Mouse (Mus musculus): Measurements from ENCODE around the gene Ccdc154.

Gene Ccdc154

DNA sequence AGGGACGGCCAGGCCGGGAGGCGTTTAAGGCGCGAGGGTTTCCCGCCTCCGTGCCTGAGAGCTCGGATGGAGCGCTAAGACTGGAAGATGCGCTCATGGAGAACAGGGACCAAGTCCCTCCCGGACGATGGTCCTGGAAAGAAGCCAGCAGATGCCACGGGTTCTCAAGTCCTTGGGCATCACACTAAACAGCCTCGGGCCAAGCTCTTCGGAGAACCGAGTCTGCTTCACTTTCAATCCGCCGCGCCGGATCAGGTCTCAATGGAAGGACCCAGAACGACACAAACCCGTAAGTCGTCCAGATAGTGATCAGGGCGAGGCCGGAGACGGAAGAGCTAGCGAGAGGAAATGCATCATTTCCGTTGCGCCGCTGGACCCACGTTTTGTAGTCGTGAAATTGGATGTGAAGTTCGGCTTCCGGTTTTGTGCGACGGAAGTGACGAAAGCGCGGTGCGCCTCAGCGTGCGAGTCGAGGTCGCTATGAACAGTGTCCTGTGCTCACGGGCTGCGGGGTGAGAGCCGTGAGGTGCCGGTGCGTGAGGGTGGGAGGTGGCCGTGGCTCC lies 21.9 kb downstream of the Ccdc154 start, which contains the start of gene BC003965:
BC003965 (plus strand) TSS at position 426 of the 563 bp plus-strand sequence.
- peak; percentile 98 for DNase-seq (ENCODE audit: low spot score)

DNA sequence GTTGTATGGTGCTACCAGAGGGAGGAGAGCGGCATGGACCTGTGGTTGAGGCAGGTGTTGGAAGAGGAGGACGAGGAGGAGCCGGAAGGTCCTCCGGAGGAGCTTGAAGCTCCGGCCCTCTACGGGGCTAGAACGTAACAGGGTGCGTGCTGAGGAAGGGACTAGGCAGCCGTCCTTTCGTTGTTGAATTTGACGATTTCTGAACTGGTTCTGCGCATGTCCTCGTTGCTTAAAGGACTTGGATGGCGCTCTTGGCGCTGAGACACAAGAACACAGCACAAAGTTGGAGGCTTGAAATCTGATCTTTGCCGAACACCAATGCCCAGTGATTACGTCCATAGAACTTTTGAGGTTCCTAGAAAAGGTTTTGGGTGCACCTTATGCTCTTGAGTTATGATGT lies 22.7 kb downstream of the Ccdc154 start:
- no peak for DNase-seq (ENCODE audit: low spot score)

DNA sequence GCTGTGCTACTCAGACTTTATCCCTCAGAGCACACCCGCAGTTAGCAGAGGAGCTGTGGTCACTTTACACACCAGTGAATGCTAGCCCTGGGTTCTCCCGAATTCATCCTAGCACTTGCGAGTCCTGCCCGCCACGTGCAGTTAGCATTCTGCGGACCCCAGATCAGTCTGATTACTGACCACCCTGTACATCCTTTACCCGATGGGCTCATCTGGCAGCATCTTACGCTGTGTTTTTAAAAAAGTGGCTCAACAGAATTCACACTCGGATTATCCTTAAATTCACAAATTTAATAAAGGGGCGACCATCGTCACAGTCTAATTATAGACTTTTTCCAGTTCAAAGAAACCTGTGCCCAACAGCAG lies 25.5 kb downstream of the Ccdc154 start:
- no peak for DNase-seq (ENCODE audit: low spot score)

DNA sequence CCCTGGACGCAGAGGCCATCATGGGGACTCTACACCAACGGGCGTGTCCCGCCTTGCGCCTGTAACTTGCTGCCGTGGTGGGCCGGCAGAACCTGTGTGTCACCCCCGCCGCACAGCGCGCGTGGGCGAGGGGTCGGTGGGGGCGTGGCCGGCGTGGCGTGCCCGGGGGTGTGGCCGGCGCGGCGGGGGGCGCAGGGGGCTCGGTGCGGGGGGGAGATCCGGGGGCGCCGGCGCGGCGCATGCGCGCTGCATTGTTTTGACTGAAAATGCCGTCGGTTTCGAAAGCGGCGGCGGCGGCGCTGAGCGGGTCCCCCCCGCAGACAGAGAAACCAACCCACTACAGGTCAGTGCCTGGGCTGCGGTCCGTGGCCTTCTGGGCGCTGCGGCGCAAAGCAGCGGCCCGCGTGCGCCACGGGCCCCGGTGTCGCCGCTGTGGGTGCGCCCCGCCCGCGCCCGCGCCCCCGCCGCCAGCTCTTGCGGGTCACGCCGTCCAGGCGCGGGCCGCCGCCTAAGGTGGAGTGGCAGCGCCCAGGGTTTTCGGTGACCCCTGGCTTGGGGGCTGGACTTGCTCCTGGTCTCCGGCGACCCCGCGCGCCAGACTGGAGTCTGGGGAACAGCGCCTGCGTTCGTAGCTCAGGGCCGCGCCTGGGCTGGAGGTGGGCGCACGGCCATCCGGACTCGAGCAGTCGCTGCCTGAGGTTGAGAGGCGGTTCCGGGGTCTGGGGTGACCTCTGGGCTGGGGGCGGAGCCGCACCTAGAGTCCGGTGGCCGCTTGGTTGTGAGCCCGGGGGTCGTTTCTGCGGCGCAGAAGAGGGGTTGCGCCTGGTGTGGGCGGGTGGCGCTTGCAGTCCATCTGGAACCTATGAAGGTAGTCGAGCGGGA lies 26.1 kb downstream of the Ccdc154 start, which contains the start of gene Unkl:
Unkl (plus strand) TSS at position 248 of the 882 bp plus-strand sequence.
- peak; percentile 61 for DNase-seq (ENCODE audit: low spot score)

DNA sequence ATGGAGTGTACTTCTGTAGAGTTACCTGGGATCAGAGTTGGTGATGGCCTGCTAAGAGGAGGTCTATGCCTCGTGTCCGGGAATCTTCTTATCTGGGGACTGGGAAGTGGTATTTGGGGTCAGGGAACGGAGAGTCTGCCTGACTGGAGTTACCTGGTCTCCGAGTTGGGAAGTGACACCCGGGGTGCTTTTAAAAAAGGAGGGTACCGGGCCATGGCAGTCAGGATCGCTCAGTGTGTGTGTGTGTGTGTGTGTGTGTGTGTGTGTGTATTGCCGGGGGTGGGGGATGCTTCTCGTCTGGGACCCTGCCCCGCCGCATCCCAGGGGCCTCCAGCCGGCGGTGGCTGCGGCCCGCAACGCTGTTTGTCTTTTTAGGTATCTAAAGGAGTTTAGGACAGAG lies 26.8 kb downstream of the Ccdc154 start:
- no peak for DNase-seq (ENCODE audit: low spot score)

- no peak for DNase-seq (ENCODE audit: low spot score)
Measured at GRCm38 (mm10) chr17:25202401-25202800, 40.1 kb downstream of the Ccdc154 start.

DNA sequence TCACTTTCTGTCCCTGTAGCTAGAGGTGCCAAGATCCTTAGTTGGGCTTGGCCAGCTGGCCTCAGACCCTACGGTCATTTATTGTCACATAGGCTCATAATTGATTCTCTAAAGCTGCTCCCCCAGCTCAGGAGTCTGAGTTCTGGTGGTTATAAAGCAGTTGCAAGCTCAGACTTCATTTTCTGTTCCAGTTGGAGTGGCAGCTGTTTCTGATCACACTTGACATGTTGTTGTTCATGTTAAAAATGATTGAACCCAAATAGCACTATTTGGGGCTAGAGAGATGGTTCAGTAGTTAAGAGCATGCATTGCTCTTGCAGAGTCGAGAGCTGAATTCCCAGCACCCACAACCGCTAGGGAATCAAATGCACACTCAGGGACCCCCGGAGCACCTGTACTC lies 47.7 kb downstream of the Ccdc154 start:
- peak; percentile 51 for DNase-seq (ENCODE audit: low spot score)

DNA sequence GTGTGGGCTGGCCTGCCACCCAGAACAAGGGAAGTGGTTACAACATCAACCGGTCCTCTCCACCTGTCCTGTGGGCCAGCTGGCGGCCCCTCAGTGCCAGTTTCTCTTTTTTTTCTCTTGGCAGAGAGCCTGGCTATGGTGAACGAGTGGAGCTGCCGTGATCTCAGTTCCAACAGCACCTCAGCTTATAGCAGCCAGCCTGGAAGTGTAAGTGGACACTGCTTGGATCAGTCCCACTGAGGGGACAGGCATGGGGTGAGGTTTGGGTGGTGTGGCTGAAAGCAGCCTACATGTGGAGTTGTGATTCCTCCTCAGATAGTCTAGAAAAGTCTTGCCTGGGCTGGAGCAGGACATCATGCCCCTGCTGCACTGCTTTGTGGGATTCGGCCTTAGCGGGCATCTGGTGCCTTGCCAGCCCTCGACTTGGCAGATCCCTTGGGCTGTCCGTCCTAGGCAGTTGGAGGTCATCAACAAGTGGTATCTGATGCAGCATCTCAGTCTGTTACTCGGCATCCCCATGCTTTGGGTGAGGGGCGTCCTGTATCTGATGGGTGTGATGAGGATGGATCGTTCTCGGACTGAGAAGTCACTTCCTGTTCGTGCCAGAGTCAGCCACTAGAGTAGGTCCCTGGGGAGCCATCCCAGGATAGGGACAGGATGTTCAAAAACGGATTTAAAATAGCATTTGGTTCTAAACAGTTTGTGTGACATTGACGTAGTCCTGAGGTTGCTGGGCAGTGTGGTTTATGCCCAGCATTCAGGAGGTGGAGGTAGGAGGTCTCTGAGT lies 48.6 kb downstream of the Ccdc154 start:
- DNase-seq (ENCODE audit: low spot score): no peak

GRCm38 (mm10) chr17:25211705-25212104 lies 49.4 kb downstream of the Ccdc154 start:
- no peak for DNase-seq (ENCODE audit: low spot score)

DNA sequence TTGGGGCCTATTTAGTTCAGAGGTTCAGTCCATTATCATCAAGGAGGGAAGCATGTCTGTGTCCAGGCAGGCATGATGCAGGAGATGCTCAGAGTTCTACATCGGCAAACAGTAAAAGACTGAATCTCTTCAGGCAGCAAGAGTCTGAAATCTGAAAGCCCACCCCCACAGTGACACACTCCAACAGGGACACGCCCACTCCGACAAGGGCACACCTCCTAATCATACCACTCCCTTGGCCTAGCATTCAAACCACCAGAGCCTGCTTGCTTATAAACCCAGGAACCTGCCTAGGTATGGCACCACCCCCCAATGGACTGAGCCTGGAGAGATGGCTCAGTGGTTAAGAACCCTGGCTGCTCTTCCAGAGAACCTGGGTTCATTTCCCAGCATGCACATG lies 53.2 kb downstream of the Ccdc154 start:
- DNase-seq (ENCODE audit: low spot score): no peak

GRCm38 (mm10) chr17:25218967-25219366 lies 56.7 kb downstream of the Ccdc154 start:
- DNase-seq (ENCODE audit: low spot score): no peak

DNA sequence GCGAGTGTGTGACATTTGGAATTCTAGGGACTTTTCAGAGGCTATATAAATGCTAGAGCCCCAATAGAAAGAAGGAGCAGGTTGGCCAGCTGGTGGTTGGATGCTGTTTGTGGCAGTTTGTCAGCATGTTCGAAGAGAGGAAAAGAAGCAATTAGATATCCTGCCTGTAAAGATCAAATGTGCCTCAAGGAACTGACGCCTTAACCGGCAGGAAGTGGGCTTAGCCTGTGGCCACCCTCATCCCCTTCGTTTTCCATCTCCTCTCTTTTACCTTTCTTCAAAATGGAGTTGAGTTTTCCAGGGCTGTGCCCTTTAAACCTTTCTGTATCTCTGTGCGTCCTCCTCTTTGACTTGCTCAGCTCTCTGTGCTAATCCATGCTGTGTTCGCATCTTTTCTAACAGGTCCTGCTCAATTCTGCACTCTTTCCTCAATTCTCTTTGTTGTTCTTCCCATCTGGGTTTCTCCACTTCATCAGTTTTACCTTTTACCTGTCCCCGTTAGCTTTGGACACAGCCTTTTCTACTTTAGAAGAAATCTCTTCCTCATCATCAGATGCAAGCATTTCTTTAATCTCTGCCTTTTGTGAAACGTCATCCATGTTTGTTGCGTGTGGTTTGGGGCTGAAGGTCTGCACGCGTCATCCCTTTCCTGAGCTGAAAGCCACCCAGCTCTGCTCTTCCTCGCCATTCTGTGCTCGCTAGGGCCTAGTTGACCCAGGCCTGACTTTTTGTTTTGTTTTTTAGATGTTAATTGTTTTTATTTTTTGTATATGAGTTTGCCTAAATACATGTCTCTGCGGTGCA lies 57.4 kb downstream of the Ccdc154 start:
- no peak for DNase-seq (ENCODE audit: low spot score)

DNA sequence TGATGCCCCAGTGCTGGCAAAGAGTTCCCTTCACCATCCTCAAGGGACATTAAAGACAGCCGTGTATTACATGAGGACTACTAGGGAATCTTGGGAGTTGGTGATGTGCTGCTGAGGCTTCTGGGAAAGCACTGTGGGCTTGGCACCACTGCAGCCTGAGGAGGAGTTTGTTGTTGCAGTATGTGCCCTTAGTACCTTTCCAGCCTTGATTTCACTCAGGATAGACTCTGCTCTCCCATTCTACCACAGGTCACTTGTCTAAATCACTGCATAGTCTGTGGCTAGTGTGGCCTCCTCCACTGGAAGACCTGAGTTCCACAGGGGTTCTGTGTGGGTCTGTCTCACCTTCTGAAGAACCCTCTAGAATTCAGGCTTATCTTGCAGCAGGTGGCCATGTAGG lies 58.5 kb downstream of the Ccdc154 start:
- no peak for DNase-seq (ENCODE audit: low spot score)

All from layer of hippocampus, adult 11-12 months (tissue).